Mouse (Mus musculus): ENCODE measurements around the gene Zbtb34.

The Zbtb34 gene

DNA sequence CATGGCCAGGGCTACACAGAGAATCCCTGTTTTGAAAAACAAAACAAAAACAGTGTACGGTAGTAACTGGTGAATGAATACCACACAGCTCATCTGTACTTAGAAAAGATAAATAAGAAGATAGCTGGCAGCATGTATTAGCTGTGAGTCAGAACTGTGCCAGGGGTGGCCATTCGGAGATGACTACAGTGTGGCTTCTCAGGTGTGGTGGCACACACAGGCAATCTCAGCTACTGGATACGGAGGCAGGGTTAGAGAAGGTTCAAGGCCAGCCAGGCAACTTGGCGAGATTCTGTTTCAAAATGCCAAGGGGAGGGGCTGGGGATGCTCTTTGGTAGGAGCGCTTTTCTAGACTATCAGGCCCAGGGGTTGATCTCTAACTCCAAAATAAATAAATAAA, 14.6 kb upstream of the Zbtb34 start:
- DNase-seq, result no peak

DNA sequence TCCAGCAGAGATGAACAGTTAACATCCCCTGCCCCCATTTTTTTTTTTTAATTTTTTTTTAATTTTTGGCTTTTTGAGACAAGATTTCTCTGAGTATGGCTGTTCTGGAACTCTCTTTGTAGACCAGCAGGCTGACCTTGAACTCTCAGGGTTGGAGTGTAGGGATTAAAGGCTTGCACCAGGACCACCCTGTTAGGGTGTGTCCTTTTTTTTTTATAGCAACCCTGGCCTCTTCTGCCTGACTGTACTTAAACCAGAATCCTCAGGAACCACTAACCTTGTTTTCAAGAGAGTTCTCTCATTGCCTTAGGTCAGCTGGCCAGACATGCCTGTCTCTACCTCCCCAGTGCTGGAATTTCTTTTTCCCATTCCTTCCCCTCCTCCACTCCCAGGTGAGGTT, 13.7 kb upstream of the Zbtb34 start:
- DNase-seq, result no peak

DNA sequence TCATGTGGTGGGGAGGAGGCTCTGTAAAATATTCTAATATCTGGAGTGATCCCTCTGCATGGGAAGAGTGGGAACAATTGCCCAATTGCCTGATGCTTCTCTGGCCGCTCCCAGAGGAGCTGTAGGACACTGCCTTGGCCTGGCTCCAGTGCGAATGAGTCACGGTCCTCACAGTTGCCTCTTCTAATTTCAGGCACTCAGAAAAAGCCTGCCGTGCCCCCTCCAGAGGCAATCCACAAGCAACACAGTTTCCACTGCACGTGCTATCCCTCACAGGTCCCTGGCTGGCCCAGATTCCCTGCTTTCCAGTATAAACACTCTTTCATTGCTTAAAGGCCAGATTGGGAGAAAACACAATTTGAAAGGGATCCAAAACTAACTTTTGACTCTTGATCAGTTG, 13.2 kb upstream of the Zbtb34 start:
- no peak for DNase-seq

DNA sequence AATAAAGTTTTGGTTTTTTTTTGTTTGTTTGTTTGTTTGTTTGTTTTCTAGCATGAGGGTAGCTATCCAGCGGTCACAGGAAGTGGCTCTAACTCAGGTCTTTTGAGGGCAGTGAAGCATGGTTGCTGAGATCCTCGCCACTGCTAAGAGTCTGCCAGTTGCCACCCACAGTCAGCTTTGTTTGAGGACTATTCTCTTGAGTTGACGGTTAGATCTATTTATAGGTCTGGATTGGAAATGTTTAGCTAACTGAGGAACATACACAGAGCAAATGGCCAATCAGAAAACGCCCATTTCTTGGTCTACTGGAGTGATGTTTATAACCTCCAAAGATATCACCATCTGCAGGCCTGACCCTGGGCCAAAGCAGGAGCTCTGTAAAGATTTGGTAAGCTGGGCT, 11.6 kb upstream of the Zbtb34 start:
- no peak for DNase-seq

DNA sequence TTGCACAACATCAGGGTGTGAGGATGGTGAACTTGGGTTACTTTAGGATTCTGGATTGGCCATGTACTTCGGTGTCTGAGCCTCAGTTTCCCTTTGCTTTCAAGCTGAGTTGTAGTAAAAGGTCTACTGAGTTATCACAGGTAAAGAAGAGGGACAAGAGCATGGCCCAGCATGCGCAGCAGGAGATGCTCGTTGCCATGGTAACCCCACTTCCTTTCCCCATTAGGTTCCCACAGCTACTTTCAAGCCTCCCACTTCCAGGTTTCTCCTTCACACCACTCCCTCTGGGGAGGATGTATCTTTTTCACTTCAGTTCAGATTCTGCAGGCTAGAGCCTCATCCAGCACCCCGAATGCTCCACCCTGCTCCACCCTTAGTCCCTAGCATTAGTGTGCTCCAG, 9.8 kb upstream of the Zbtb34 start:
- no peak for DNase-seq

DNA sequence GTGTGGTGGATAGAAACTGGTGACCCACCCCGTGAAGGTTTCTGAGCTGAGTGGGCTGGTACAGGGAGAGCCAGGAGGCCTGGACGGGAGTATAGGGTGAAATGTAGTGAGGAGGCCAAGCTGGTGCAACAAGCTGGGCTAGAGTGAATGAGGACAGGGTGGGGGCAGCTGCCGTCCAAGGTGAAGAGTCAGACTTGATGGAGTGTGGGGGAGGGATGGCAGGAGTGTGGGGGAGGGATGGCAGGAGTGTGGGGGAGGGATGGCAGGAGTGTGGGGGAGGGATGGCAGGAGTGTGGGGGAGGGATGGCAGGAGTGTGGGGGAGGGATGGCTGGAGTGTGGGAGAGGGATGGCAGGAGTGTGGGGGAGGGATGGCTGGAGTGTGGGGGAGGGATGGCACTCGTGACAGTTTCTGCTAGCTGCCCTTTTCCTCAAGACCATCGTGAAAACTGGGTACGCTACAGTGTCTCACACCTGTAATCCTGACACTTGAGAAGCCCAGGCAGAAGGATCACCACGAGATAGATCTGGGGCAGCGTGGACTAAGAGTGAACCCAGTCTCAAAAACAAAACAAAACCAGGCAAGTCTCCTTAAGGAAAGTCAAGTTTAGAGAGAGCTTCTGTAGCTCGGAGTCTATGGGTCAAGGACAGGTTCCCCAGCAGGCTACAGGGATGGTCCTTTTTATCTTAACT, 9.0 kb upstream of the Zbtb34 start:
- DNase-seq, result no peak

DNA sequence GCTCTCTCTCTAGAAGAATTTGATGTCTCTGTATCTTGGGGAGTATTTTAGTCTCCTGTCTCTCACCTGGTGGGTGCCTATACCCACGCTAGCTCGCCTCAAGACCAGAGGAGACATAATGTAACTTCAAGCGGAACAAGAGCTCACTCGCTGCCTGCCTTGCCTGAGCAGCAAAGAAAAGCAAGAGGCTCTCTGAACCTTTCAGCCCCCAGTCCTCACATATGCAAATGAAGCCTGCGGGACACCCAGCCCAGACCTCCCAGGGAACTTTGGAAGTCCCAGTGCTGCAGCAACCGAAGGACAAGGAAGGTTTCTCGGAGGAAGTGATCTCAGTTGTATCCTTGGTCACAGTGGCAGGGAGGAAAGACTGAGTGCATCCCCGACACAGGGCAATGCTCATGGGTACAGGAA, 8.4 kb upstream of the Zbtb34 start:
- DNase-seq, result no peak

DNA sequence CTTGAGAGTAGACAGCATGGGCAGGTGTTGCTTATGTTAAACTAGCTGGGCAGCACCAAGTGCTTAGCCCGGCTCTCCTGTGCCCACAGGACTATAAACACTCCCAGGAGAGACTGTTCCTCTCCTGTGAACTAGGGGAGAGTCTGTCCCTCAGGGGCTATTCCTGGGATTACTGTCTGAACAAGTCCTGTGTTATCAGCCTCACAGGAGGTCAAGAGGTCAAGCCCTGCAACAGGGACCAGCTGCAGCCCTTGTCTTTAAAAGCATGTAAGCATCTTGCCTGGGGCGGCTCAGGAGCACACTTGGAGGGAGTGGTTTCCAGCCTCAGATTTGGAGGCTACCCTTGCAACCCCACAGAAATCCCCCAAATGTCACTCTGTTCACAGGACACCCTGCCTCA, 7.3 kb upstream of the Zbtb34 start:
- no peak for DNase-seq

DNA sequence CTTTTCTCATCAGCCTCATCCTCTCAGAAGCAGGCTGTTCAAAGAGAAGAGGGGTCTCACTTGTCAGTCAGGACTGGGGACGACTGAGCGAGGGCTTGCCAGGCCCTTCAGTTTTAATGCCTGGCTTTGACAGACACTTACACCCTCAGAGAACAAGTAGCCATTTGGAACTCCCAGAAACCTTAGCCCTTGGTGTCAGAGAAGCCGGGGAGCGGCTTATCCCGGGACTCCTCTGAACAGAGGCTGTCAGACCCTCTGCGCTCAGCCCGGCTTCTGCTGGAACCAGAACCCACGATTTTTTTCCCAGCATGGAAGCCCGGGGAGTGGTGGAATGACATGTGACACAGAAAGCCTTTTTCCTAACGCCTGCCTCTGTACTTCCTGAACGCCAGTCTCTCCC, 6.1 kb upstream of the Zbtb34 start:
- DNase-seq, result no peak

DNA sequence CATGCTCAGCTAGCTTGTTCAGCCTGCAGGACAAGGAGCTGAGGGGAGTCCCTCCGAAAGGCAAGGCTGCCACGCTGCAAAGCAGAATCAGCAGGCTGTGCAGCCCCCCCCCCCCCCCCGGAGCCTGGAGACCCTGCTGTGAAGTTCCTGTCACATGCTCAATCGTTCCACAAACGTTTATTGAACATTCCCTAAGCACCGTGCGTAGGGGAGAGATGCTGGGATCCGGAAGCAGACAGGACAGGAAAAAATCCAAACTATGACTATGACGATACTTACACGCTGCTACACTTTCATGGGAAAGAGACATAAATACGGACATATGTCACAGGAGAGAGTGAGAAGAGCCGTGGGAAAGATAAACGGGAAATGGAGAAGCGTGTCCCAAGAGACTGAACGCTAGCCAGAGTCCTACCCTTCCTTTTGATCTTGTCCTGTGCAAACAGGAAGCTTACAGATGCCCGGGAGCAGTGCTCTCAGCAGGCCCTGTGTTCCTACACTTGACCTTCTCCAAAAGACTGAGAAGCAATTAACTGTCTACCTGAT, 5.0 kb upstream of the Zbtb34 start:
- DNase-seq, result no peak

DNA sequence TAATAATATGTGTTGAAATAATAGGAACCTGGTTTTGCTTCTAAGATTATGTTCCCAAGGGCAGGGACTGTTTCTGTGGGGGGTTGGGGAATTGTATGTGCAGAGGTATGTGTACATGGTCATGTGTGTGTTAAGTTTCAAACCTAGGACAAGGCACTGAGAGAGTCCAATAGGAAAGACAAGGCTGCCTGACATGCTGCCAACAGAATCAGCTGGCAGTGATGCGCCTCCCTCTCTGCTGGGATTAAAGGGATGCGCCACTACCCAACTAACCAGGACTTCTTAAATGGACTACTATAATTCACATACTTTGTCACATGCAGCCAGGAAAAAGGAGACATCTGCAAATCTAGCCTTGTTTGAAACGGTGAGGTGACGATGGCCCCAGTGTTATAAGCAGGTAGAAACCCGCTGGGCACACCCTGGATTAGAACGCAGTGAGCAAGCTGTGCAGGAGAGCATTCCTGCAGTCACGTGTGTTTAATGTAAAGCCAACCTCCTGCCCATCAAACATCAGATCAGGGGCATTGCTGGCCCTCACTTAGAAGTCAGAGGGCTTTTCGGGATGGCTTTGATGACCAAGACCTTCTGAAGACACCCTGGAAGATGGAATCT, 4.0 kb upstream of the Zbtb34 start:
- no peak for DNase-seq

DNA sequence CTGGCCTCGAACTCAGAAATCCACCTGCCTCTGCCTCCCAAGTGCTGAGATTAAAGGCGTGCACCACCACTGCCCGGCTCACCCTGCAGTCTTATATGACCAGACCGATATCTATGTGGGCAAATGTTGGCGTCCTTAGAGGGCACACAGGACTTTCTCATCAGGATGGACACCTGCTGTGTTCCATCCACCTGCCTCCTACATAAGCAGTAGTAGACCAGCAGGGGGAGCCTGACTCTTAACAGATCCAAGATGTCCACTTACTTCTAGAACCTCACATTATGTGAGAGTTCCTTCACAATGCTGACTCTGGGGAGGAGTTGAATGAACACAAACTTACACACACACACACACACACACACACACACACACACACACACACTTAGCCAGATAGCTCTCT, 1.8 kb upstream of the Zbtb34 start:
- peak; percentile 51 for DNase-seq

DNA sequence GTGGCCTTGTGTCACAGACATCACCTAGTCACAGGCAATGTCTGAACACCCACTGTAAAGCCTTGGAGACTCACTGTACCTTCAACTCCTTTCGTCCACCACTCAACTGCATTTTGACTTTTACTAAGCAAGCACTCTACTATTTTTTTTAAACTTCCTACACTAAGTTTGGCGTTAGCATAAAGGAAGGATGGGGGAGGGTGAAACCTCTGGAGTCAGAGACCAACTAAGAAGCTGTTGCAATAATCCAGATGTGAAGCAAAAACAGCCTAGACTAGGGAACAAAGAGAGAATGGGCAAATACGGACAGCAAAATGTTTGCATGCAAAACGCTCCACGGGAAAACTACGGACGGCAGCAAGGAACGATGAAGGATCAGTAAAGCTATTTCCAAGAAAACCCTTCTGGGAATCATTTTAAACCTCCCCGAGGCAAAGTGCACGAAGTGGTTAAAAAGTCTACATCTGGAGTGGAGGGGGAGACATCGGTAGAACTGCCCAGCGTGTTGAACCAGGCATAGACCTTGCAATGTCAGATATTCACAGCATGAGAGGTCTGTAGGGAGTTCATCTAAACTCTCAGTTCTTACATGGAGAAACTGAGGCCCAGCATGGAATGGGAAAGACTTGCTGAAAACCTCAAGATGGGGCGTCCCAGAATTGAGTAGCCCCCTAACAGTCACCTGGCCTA, 898 bp downstream of the Zbtb34 start:
- DNase-seq, result peak; percentile 14

DNA sequence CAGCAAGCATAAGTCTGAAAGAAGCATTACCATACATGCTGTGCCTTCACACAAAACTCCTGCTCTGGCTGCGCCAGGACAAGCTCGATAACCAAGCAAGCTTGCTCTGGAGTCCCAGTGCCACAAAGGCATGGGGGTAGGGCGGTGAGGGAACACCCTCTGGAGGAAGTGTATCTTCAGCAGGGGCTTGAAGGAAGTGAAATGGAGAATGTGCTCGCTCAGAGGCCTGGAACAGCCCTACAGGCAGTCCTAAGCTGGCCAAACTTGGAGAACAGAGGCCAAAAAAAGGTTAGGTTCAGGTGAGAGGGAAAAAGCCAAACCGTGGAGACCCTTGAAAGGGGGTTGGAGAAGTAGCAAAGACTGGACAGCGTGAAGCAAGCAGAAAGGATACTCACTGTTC, 1.8 kb downstream of the Zbtb34 start:
- DNase-seq, result peak; percentile 61

DNA sequence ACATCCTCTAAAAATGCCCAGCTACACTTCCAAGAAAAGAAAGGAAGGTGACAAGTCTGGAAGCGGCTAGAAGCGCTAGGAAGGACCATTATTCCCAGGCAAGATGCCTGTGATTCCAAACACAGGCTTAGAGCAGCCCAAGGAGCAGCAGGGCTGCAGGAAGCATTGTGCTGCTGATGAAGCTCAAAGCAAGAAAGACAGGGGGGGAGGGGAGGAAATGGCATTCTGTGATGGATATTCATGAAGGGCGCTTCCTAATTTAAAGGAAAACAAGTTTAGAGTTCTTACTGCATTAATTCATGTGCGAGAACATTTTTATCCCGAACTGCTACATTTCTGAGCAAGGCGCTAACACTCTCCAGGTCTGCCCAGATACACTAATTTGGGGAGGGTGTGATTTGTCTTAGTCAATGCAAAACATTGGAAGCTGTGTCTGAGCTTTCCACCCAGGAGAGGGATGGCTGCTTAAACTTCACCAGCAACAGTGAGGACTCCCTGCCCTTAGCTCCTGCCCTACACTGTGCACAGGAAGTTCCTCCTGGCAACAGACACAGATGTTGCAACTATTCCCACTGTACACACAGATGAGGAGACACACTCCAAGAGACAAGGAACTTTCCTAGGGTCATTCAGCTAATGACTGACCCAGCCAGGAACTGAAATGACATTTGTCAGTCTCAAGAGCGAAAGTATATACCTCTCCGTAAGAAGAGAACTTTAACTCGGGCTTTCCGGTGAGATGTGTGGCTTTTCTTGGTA, 4.3 kb downstream of the Zbtb34 start:
- no peak for DNase-seq

DNA sequence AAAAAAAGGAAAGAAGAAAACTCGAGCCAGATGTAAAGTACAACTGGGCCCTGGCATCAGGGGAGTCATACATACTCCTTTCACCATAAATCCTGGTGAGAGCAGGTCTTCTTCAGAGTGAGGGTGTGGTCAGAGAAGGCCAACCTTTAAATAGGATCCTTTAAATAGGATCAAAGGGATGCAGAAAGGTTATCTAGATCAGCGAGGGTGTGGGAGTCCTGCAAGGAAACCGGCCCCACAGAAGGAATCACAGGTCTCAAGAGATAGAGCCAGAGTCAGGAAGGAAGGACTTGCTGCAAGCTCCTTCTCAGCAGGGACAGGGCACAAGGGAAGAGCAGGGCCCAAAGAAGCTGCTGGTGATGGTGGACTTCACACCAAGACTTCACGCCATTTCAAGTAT, 13.7 kb downstream of the Zbtb34 start:
- no peak for DNase-seq

DNA sequence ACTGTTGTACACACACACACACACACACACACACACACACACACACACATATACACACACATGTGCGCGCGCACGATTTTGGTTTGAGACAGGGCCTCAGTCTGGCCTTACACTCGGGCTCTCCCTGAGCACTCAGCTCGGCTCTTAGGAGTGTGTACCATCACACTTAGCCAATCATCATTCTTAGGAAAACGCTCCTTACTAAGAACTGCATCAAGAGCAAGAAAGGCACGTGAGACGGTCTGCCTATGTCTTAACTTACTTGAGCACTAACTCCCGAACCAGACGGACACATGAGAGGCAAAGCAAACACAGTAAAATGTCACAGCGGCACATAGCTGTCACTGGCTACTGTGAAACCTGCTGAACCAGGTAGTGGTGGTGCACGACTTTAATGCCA, 17.1 kb downstream of the Zbtb34 start:
- DNase-seq, result no peak

DNA sequence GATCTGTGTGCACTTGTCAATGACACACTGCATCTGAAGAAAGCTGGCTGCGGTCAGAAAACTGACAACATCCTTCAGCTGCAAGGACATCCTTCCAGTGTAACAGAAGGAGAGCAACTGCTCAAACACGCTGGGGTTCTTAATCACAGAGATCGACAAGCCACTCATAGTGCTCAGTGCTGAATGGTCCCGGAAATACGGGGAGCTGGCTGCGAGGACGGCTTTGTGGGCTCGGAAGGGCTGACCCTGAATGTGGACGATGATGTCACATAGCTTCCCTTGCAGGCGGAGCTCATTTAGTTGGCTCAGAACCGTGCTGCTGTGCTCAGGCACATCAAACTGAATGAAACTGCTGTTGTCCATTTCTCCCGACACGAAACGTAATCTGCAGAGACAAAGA, 19.0 kb downstream of the Zbtb34 start:
- DNase-seq, result no peak

DNA sequence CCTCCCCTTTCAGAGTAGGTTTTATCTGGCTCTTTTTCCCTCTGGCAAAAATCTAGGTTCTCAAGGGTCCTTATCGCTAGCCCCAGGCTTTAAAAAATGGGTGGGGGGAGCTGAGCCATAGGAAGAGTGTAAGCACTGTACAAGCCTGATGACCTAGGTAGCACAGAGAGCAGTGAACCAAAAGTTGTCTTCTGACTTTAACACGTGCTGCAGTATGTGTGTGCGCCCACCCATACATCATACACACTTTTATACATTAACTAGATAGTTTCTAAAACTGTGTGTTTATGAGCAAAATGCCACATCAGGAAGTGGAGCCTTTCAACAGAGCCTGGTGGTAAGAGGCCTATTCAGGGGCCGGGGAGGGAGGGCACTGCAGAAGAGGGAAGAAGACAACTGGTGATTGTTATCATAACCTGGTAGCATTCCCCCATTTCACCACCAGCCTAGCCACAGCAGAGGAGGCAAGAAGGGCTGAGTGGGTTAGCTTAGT, 27.6 kb downstream of the Zbtb34 start:
- DNase-seq, result peak; percentile 47

DNA sequence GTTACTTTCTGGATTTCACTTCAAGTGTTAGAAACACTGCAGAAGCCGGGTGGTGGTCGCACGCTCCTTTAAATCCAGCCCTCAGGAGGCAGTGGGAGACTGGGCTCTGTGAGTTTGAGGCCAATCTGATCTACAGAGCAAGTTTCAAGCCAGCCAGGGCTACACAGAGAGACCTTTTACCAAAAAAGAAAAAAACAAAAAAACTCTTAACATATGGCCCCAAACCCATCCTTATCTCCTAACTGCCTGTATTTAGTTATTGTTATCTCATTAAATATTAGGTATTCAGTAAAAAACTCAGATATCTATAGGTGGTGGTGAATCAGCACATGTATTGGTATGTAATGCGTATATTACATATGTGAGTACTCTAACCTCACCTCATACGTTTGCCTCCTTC, 28.5 kb downstream of the Zbtb34 start:
- no peak for DNase-seq

DNA sequence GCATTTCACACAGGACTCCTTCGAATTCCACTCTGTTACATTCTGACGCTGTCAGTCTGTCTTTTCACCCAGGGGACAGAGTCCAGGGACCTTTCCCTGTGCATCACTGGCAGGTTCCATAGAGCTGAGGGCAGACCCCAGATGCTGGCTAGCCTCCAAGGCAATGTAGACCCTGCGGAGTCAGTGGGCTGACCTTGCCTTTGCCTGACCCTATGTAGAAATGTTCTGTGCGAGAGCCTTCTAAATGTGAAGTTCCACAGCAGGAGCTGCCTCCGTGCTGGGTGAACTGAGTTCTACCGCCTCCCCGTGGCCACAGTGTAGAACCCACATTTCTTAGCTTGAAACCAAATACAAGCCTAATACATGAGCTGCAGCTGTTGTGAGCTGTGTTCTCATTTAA, 28.9 kb downstream of the Zbtb34 start:
- DNase-seq, result peak; percentile 65

DNA sequence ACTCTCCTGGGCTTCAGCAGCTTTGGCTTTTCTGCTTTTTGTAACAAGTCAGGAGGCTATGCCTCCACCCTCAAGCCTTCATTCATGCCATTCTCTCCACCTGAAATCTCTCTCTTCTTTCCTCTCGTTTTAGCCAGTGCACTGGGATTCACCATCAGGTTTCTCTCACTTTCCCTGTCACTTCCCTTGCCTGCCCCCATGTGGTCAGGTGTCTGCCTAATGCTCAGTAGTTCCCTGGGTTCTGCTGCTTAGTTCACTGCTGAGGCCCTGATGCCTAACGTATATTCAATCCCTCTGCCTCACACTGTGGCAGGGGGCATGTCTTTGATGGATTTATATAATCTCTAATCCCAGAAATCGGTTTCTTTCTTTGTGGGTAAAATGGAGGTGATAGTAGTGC, 29.9 kb downstream of the Zbtb34 start:
- peak; percentile 38 for DNase-seq

DNA sequence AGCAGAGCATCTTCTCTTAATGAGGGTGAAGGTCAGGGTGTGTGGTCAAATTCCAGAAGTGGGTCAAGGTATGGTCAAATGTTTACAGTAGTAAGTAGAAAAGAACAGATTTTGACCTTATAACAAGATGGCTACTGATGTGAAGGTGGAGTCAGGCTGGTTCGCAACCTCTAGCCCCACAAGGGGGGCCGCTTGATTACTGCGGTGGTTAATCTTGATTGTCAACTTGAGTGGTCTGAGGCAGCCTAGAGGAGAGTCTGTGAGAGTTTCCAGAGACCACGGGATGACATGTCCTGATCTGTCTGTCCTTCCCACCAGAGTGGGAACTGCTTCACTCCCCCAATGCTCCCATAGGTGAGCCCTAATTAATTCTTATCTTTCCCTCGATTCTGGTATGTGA, 30.6 kb downstream of the Zbtb34 start:
- no peak for DNase-seq
